Mouse (Mus musculus) neutrophil, adult 65 days (primary cell): ENCODE data around the gene Rbp2. TPM values are rescaled to one million over a fixed set of nuclear protein-coding genes. Genes with fewer than 3 reads are reported as not detected.

Experiments
- total RNA-seq: library from RNA; stranded (reverse); gene quantifications from 2 replicates; pipeline ENCODE4 v1.2.4, GENCODE M21; 2023

The Rbp2 gene
- total RNA-seq, result not detected in 2 replicates

DNA sequence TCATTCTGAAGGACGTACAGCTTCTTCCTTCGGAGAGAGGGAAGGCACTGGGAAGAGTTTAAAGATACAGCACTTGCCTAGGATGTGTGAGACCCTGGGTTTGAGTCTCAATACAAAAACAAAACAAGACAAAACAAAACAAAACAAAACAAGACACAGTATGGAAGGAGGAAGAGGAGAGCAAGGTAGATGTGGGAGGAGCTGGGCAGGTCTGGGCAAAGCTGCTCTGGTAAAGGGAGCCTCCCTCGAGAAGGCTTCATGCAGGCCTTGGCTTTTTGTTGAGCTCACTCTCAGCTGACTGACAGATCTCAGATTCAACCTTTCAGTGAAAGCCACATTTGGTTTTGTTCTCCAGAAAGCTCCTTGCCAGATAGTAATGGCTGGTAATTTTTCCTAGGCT is at the start of gene Rbp2:
Gene Rbp2, plus strand, starts transcription at position 301 of the 400 bp plus-strand sequence.

Other genes starting within 250 kb of the Rbp2 start
- 1.4 TPM in 2 replicates for gene Nmnat3, start 198.7 kb upstream of the Rbp2 start, total RNA-seq
- gene Rbp1, start 63.2 kb upstream of the Rbp2 start, total RNA-seq, result 0.16 TPM in 1 of 2 replicates, not detected in the other
- 74.8 and 98.1 TPM in 2 replicates for gene Copb2, start 77.6 kb downstream of the Rbp2 start, total RNA-seq
- 8.3 and 9.0 TPM in 2 replicates for gene Mrps22, start 115.5 kb downstream of the Rbp2 start, total RNA-seq